Mouse (Mus musculus) layer of hippocampus, adult 2 months (tissue): ENCODE results near the gene Sh3pxd2b. TPM values are rescaled to one million over a fixed set of nuclear protein-coding genes. Genes with fewer than 3 reads are reported as not detected.

ENCODE experiments used
- DNase-seq, 2 experiments: peaks; one replicate each; pipeline ENCODE4 v3.0.0; 2022; ENCODE audit warnings: low spot score in 2 of 2
- H3K27ac ChIP-seq: fragments of 200-600 bp; 2 replicates; pipeline ENCODE4 v1.8.1; 2022
- H3K4me3 ChIP-seq: fragments of 200-600 bp; 2 replicates; pipeline ENCODE4 v1.8.1; 2022; ENCODE audit warnings: mild to moderate bottlenecking
- CTCF ChIP-seq: fragments of 200-600 bp; conservative IDR thresholded peaks from 2 replicates; pipeline ENCODE4 v1.8.1; 2022; ENCODE audit warnings: antibody characterized with exemption, mild to moderate bottlenecking, moderate library complexity
- total RNA-seq, 2 experiments: library from RNA; stranded (reverse); gene quantifications; 2 replicates each; pipeline ENCODE4 v1.2.3; 2021

The Sh3pxd2b gene
- total RNA-seq, 2 experiments from 2014 or later = 10.2 to 11.1 TPM

GRCm38 (mm10) chr11:32471925-32472324, 124.3 kb downstream of the Sh3pxd2b start:
- TF ChIP-seq CTCF = no peak
- DNase-seq = no peak
- no peak overlapping the region for H3K4me3 ChIP-seq
- no peak overlapping the region for H3K27ac ChIP-seq

- Histone ChIP-seq H3K4me3 (no peak overlapping the region), H3K27ac (no peak overlapping the region)
- no peak for TF ChIP-seq CTCF
- no peak for DNase-seq
These were observed 127.1 kb downstream of the Sh3pxd2b start for GRCm38 (mm10) chr11:32474725-32475124.

- no peak for DNase-seq
- no peak for TF ChIP-seq CTCF
- Histone ChIP-seq H3K4me3 (no peak overlapping the region), H3K27ac (no peak overlapping the region)
These were observed 128.0 kb downstream of the Sh3pxd2b start for GRCm38 (mm10) chr11:32475487-32476236.

Other genes with a start within 250 kb of the Sh3pxd2b start
- not detected for gene Il9r, start 147.5 kb upstream of the Sh3pxd2b start, total RNA-seq
- gene Snrnp25, start 142.4 kb upstream of the Sh3pxd2b start, total RNA-seq = 10 to 100 TPM; 20.6 to 22.4 TPM
- gene Rhbdf1, start 125.5 kb upstream of the Sh3pxd2b start, total RNA-seq = 10 to 100 TPM; 13.4 to 13.8 TPM
- gene Mpg, start 121.3 kb upstream of the Sh3pxd2b start, total RNA-seq = 10 to 100 TPM; 15.6 to 20.5 TPM
- gene Nprl3, start 80.1 kb upstream of the Sh3pxd2b start, total RNA-seq = 10 to 100 TPM; 62.0 to 64.1 TPM
- not detected for gene Hba-x, start 71.4 kb upstream of the Sh3pxd2b start, total RNA-seq
- 100 to 1,000 TPM; 315 to 509 TPM for gene Hba-a1, start 64.3 kb upstream of the Sh3pxd2b start, total RNA-seq
- 1 to 10 TPM; 1.0 to 1.7 TPM for gene Hbq1b, start 60.9 kb upstream of the Sh3pxd2b start, total RNA-seq
- gene Hba-a2, start 51.3 kb upstream of the Sh3pxd2b start, total RNA-seq = 100 to 1,000 TPM; 253 to 450 TPM
- 1 to 10 TPM; 1.1 to 1.8 TPM for gene Hbq1a, start 47.8 kb upstream of the Sh3pxd2b start, total RNA-seq
- 10 to 100 TPM; 29.4 to 33.7 TPM for gene Ubtd2, start 107.5 kb downstream of the Sh3pxd2b start, total RNA-seq
- gene Efcab9, start 184.3 kb downstream of the Sh3pxd2b start, total RNA-seq = 1 to 10 TPM; 2.7 to 2.9 TPM
- gene Stk10, start 185.5 kb downstream of the Sh3pxd2b start, total RNA-seq = 1 to 10 TPM; 7.3 to 9.0 TPM